Mouse (Mus musculus) limb, embryonic 11.5 days (tissue): ENCODE data around the gene Sh3pxd2a. TPM values are rescaled to one million over a fixed set of nuclear protein-coding genes. Genes with fewer than 3 reads are reported as not detected.
"Not testable (repeated sequence)": the region's sequence is repeated elsewhere in the genome, so short reads cannot be mapped to it uniquely, and the experiment has no call there.

Experiments used
- ATAC-seq: fragments of 200-750 bp; cut with Nextera tagmentation; 2 replicates; pipeline ENCODE4 v1.8.0; 2017; ENCODE audit warnings: low read depth; ENCODE audit not compliant: insufficient number of reproducible peaks, low FRiP score, low TSS enrichment
- DNase-seq: peaks from one replicate; pipeline ENCODE4 v3.0.0-alpha.2; 2015; ENCODE audit warnings: low spot score
- H3K27ac ChIP-seq: fragments of 300-500 bp; sonication (generic); replicated peaks from 2 replicates; pipeline ENCODE4 v1.5.1; 2014; ENCODE audit warnings: low read depth, mild to moderate bottlenecking, low read length
- H3K27me3 ChIP-seq: fragments of 300-500 bp; sonication (generic); 2 replicates; pipeline ENCODE4 v1.6.1; 2014; ENCODE audit warnings: mild to moderate bottlenecking, low read length, mixed read lengths; ENCODE audit not compliant: control insufficient read depth, insufficient read depth
- H3K36me3 ChIP-seq: fragments of 300-500 bp; sonication (generic); 2 replicates; pipeline ENCODE4 v1.6.1; 2014; ENCODE audit warnings: mild to moderate bottlenecking, low read length, moderate library complexity, mixed read lengths; ENCODE audit not compliant: control insufficient read depth, insufficient read depth
- H3K4me1 ChIP-seq: fragments of 300-500 bp; sonication (generic); 2 replicates; pipeline ENCODE4 v1.6.1; 2014; ENCODE audit warnings: low read length, mixed read lengths; ENCODE audit not compliant: control insufficient read depth, insufficient read depth
- H3K4me2 ChIP-seq: fragments of 300-500 bp; sonication (generic); 2 replicates; pipeline ENCODE4 v1.6.1; 2014; ENCODE audit warnings: low read depth, mild to moderate bottlenecking, moderate library complexity; ENCODE audit not compliant: severe bottlenecking
- H3K4me3 ChIP-seq: fragments of 300-500 bp; sonication (generic); 2 replicates; pipeline ENCODE4 v1.5.1; 2014; ENCODE audit warnings: low read depth, low read length
- H3K9ac ChIP-seq: fragments of 300-500 bp; sonication (generic); 2 replicates; pipeline ENCODE4 v1.6.1; 2014; ENCODE audit warnings: mild to moderate bottlenecking, low read length
- H3K9me3 ChIP-seq: fragments of 300-500 bp; sonication (generic); 2 replicates; pipeline ENCODE4 v1.6.1; 2016; ENCODE audit warnings: low read length; ENCODE audit not compliant: control insufficient read depth
- WGBS: fragments of 180-500 bp; shearing (Covaris S2); extraction: QIAGEN DNeasy Blood & Tissue Kit; methylation state at CpG from one replicate; pipeline ENCODE4 v1.1.7; 2014; 5-methylcytosine and 5-hydroxymethylcytosine counted together
- polyA plus RNA-seq: library from polyadenylated mRNA; unstranded; fragments of >200 nt; fragmentation: Nextera tagmentation; extraction: Ambion mirVana; gene quantifications from 2 replicates; pipeline ENCODE4 v1.2.1, GENCODE M21; 2014

Sh3pxd2a gene
- polyA plus RNA-seq, 1 experiment from 2014 or later, result 10.4 TPM

GRCm38 (mm10) chr19:47399029-47399428, 65.2 kb downstream of the Sh3pxd2a start:
- H3K27me3 ChIP-seq, result no peaks in the 10 kb centered on the region
- H3K9ac ChIP-seq, result no peak overlapping the region
- no peaks in the 10 kb centered on the region for H3K9me3 ChIP-seq
- no peak overlapping the region for H3K4me2 ChIP-seq
- H3K27ac ChIP-seq, result no peak overlapping the region
- peaks cover 20% of the 10 kb centered on the region for H3K4me1 ChIP-seq
- no peak overlapping the region for H3K4me3 ChIP-seq
- WGBS, result 97% methylated on average over 11 of the region's 11 CpGs
- ATAC-seq, result no peak
- no peak for DNase-seq
- no peaks in the 10 kb centered on the region for H3K36me3 ChIP-seq

GRCm38 (mm10) chr19:47397882-47398671, 66.1 kb downstream of the Sh3pxd2a start:
- Histone ChIP-seq H3K9me3 (no peaks in the 10 kb centered on the region), H3K4me1 (peaks cover 16% of the 10 kb centered on the region), H3K36me3 (no peaks in the 10 kb centered on the region), H3K27ac (no peak overlapping the region), H3K27me3 (no peaks in the 10 kb centered on the region), H3K4me2 (no peak overlapping the region), H3K9ac (no peak overlapping the region), H3K4me3 (no peak overlapping the region)
- 53% methylated on average over 18 of the region's 18 CpGs for WGBS
- no peak for DNase-seq
- ATAC-seq, result peak; percentile 16; the same call in 1 of the 2 replicates

- Histone ChIP-seq H3K4me1 (peaks cover 9% of the 10 kb centered on the region; the same call in 1 of the 2 replicates), H3K27me3 (no peaks in the 10 kb centered on the region), H3K27ac (no peak overlapping the region), H3K9me3 (no peaks in the 10 kb centered on the region), H3K9ac (no peak overlapping the region), H3K4me2 (no peak overlapping the region), H3K36me3 (no peaks in the 10 kb centered on the region), H3K4me3 (no peak overlapping the region)
- ATAC-seq (no peak), DNase-seq (no peak)
- 87% methylated on average over 4 of the region's 4 CpGs for WGBS
Measured at GRCm38 (mm10) chr19:47395338-47395737, 68.9 kb downstream of the Sh3pxd2a start.

- ATAC-seq, DNase-seq, H3K9ac ChIP-seq, H3K4me3 ChIP-seq, H3K27ac ChIP-seq, H3K9me3 ChIP-seq, H3K4me2 ChIP-seq, H3K27me3 ChIP-seq, H3K4me1 ChIP-seq, H3K36me3 ChIP-seq: not testable (repeated sequence)
- 100% methylated on average over 1 of the region's 1 CpGs for WGBS
Measured at GRCm38 (mm10) chr19:47394781-47395180, 69.4 kb downstream of the Sh3pxd2a start.

GRCm38 (mm10) chr19:47390878-47391277, 73.3 kb downstream of the Sh3pxd2a start:
- H3K27me3 ChIP-seq, result no peaks in the 10 kb centered on the region
- H3K9me3 ChIP-seq, result no peaks in the 10 kb centered on the region
- no peaks in the 10 kb centered on the region for H3K36me3 ChIP-seq
- H3K9ac ChIP-seq, result no peak overlapping the region
- DNase-seq (no peak), ATAC-seq (no peak)
- H3K4me3 ChIP-seq, result no peak overlapping the region
- H3K4me2 ChIP-seq, result no peak overlapping the region
- WGBS, result 81% methylated on average over 13 of the region's 13 CpGs
- no peak overlapping the region for H3K27ac ChIP-seq
- peaks cover 9% of the 10 kb centered on the region for H3K4me1 ChIP-seq

GRCm38 (mm10) chr19:47387887-47388286, 76.3 kb downstream of the Sh3pxd2a start:
- H3K4me3 ChIP-seq, result no peak overlapping the region
- no peaks in the 10 kb centered on the region for H3K27me3 ChIP-seq
- H3K4me1 ChIP-seq, result peaks cover 9% of the 10 kb centered on the region
- no peak overlapping the region; the same call in 1 of the 2 replicates for H3K27ac ChIP-seq
- no peak for ATAC-seq
- DNase-seq, result no peak
- WGBS, result 80% methylated on average over 3 of the region's 3 CpGs
- H3K9ac ChIP-seq, result 0 out of 2 replicates have a peak overlapping the region, but pooled peaks have one; percentile 19
- H3K36me3 ChIP-seq, result no peaks in the 10 kb centered on the region
- H3K9me3 ChIP-seq, result no peaks in the 10 kb centered on the region
- H3K4me2 ChIP-seq, result no peak overlapping the region

GRCm38 (mm10) chr19:47387395-47387794, 76.8 kb downstream of the Sh3pxd2a start:
- 0 out of 2 replicates have a peak overlapping the region, but pooled peaks have one; percentile 19 for H3K9ac ChIP-seq
- H3K27me3 ChIP-seq, result no peaks in the 10 kb centered on the region
- no peaks in the 10 kb centered on the region for H3K36me3 ChIP-seq
- 46% methylated on average over 6 of the region's 6 CpGs for WGBS
- ATAC-seq (no peak), DNase-seq (no peak)
- H3K27ac ChIP-seq, result peak overlapping the region; percentile 21; the same call in 1 of the 2 replicates
- H3K4me2 ChIP-seq, result no peak overlapping the region
- H3K9me3 ChIP-seq, result no peaks in the 10 kb centered on the region
- no peak overlapping the region for H3K4me3 ChIP-seq
- H3K4me1 ChIP-seq, result peaks cover 9% of the 10 kb centered on the region

- H3K27me3 ChIP-seq, result no peaks in the 10 kb centered on the region
- no peak overlapping the region for H3K4me2 ChIP-seq
- no peak overlapping the region for H3K27ac ChIP-seq
- WGBS, result 82% methylated on average over 10 of the region's 10 CpGs
- peaks cover 9% of the 10 kb centered on the region for H3K4me1 ChIP-seq
- no peak for DNase-seq
- H3K9ac ChIP-seq, result no peak overlapping the region
- ATAC-seq, result no peak
- no peaks in the 10 kb centered on the region for H3K36me3 ChIP-seq
- no peak overlapping the region for H3K4me3 ChIP-seq
- H3K9me3 ChIP-seq, result no peaks in the 10 kb centered on the region
Measured at GRCm38 (mm10) chr19:47385971-47386370, 78.2 kb downstream of the Sh3pxd2a start.
